Mouse (Mus musculus): ENCODE results near the gene Theg.

Theg gene

DNA sequence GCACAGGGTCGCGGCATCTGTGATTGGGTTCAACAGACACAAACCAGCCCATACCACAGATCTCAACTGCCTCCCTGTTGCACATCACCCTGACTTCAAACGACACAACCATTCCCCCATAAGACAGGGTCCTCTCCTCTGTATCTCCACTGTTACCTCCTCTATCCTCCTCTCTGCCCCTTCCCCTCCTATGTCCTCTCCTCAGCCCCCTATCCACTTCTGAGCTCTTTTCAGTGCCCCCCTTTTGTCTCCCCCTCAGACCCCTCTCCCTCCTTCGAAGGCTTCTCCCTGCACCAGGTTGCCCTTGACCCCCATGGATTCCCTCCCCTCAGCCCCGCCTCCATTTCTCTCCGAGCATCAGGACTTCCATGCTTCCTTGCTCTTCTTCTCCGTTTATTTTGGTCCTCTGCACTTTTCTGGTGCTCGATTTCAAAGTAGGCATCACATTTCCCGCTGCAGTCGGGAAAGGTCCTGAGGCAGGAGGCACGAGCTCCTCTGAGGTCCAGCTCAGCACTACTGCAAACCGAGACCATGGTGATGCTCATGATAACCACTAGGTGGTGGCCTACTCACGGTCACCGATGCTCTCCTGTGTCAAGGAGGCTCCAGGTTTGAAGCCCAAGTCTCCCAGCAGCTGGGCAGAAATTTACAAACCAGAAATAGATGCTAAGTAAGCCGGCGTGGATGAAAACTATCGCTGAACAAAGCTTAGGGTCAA lies 7.9 kb upstream of the Theg start:
- peak; percentile 54 to 74 for DNase-seq (ENCODE audit: low spot score in 2 of 2)

GRCm38 (mm10) chr10:79594111-79594510 lies 7.0 kb upstream of the Theg start:
- no peak for DNase-seq (ENCODE audit: low spot score in 2 of 2)

GRCm38 (mm10) chr10:79590702-79591101 lies 3.6 kb upstream of the Theg start:
- no peak for DNase-seq (ENCODE audit: low spot score in 2 of 2)

- DNase-seq (ENCODE audit: low spot score in 2 of 2), result no peak
Measured at GRCm38 (mm10) chr10:79587752-79588126, 608 bp upstream of the Theg start.

DNA sequence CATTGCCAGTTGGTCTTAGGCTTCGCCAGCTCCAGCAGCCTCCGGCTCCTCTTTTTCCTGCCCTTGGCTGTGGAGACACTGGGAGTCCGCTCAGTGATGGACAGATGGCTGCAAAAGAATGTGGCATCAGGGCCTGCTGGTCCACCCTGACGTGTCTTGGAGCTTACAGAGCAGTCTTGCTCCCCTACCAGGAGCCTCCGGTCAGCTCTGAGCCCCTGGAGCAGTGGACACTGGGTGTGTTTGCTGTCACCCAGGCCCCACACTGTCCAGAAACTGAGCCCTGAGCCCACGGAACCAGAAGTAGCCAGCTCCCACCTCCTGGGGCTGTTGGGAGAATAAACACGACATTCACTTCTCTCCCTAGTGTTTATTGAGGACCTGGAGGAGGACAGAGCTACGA lies 888 bp downstream of the Theg start:
- no peak for DNase-seq (ENCODE audit: low spot score in 2 of 2)

DNA sequence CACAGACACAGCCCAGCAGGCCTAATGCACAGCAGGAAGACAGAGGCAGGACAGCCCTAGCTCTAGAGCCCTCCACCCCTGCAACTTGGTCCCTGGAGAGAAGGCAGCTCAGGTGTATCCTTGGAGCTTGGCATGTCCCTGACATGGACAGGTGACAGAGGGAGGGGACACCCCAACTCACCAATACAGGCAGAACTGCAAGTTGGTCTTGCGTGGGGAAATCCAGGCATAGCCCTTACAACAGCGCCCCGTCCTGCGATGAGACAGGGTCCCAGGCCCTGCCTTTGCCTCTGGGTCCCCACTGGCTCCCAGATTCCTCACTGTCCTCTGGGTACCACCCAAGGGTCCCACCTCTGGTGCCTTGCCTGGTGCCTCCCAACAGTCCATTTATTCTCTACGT lies 1.4 kb downstream of the Theg start:
- no peak for DNase-seq (ENCODE audit: low spot score in 2 of 2)

DNA sequence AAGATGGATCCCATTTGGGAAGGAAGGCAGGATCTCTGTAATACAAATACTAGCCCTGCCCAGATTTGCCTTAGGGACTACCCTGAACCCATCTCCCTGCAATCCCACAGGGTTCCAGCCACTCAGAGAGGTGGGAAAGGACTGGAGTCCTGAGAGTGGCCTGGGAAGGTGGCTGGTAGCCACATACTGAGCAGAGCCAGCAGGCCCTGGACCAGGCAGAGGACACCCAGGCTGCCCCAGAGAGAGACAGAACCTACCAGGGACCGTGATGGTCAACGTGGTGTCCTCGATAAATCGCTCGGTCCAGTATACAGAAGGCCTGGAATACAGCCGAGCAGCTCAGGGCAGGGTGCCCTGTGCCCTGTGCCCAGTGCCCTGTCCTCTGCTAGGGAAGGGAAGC lies 2.0 kb downstream of the Theg start:
- no peak for DNase-seq (ENCODE audit: low spot score in 2 of 2)

DNA sequence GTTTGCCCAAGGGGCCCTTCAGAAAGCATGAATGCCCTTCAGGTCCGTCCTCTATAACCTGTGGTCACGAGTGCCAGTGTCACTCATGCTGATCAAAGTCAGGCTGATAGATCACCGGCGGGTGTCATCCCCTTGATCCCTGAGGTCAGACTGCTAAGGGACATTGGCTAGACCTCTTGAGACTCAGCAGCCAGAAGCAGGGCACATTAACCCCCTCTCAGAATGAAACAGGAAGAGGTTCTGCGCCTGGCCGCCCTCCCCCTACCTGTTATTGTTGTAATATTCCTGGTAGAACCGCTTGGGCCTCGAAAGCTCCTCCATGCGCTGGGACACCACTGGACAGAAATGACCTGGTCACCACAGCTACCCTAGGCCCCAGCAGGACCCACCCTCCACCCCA lies 2.7 kb downstream of the Theg start:
- DNase-seq (ENCODE audit: low spot score in 2 of 2), result no peak

DNA sequence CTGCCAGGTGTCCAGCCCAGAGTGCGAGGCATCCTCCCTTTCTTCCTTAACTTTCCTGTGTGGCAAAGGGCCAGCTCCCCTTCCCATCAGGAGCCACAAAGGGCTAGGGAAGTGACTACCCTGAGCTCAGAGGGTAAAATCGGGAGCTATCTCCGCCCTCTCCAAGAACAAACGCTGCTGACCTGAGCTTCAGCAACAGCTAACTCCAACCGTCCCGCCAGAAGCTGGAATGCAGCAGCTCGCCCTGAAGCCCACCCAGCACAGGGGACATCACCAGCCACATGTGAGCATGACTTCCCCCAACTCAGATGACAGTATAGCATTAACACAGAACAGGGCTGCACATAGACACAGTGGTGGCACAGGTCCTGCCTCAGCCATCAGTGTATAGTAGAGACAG lies 3.1 kb downstream of the Theg start:
- DNase-seq (ENCODE audit: low spot score in 2 of 2), result no peak

GRCm38 (mm10) chr10:79581501-79581900 lies 5.6 kb downstream of the Theg start:
- DNase-seq (ENCODE audit: low spot score in 2 of 2), result no peak

GRCm38 (mm10) chr10:79580811-79581210 lies 6.3 kb downstream of the Theg start:
- DNase-seq (ENCODE audit: low spot score in 2 of 2), result no peak

GRCm38 (mm10) chr10:79580356-79580755 lies 6.8 kb downstream of the Theg start:
- no peak for DNase-seq (ENCODE audit: low spot score in 2 of 2)

- DNase-seq (ENCODE audit: low spot score in 2 of 2), result no peak
Measured at GRCm38 (mm10) chr10:79579781-79580180, 7.3 kb downstream of the Theg start.

DNA sequence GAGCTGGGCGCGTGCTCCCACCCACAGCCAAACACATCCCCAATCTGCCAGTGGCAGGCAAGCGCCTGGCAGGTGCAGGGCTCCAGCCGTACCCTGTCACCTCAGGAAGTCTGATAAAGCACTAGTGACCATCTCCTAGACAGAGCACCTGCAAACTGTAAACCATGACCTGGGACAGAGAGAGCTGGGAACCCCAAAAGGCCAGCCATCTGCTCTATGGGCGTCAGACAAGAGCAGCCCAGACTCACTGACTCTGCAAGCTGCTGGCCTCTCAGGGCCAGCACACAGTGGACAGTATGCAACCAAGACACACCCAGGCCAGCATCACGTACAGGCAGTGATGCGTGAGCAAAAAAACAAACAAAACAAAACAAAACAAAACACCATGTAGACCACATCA lies 8.2 kb downstream of the Theg start:
- no peak for DNase-seq (ENCODE audit: low spot score in 2 of 2)

GRCm38 (mm10) chr10:79578276-79578675 lies 8.9 kb downstream of the Theg start:
- no peak for DNase-seq (ENCODE audit: low spot score in 2 of 2)

GRCm38 (mm10) chr10:79577376-79577775 lies 9.8 kb downstream of the Theg start:
- no peak for DNase-seq (ENCODE audit: low spot score in 2 of 2)

GRCm38 (mm10) chr10:79575754-79576153 lies 11.4 kb downstream of the Theg start:
- no peak for DNase-seq (ENCODE audit: low spot score in 2 of 2)

DNA sequence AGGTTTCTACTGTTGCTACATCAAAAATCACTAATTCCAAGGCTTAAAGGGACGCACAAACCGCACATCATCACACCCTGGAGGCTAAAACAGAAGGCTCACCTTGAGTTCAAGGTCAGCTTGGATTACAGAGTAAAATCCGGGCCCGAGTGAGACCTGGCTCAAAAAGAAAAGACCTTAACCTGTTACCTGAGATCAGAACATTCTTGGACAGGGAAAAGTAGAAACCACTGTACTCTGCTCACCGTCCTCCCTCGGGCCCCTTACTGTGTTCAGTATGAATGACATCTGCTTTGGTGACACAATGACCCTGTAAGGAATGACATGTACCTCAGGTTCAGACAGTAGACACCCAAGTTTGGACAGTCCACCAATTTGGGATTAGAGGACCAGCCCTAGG lies 12.3 kb downstream of the Theg start:
- DNase-seq (ENCODE audit: low spot score in 2 of 2), result no peak

- DNase-seq (ENCODE audit: low spot score in 2 of 2), result no peak
Measured at GRCm38 (mm10) chr10:79574350-79574749, 12.8 kb downstream of the Theg start.

- DNase-seq (ENCODE audit: low spot score in 2 of 2), result no peak
Measured at GRCm38 (mm10) chr10:79573611-79574010, 13.5 kb downstream of the Theg start.

DNA sequence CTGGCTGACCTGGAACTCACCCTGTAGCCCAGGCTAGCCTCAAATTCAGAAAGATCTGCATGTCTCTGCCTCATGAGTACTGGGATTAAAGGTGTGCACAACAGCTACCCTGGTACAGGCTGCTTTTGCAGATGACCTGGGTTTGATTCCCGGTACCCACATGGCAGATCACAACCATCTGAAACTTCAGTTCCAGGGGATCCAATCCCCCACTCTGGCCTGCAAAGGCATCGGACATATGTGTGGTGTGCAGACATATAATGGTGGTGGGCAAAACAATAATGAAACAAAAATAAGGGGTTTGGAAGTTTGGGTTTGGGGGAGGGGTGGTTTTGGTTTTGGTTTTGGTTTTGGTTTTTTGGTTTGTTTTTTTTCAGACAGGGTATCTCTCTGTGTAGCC lies 15.8 kb downstream of the Theg start:
- no peak for DNase-seq (ENCODE audit: low spot score in 2 of 2)

DNA sequence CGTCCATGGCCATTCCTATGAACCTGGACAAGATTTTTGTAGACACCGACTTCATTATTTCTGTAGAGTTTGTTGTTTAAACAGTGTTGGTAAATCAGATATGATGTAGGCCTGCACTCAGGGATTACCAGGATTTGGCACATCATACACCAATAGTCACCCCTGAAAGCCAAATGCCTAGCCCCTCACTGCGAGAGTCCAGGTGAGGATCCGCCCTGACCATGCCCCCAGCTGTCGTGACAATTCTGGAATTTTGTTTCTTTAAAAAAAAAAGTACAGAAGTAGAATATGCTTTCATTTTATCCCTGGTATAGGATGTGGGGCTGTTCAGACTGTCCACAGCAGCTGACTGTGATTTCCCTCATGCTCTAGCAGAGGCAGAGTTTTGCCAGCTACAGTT lies 17.2 kb downstream of the Theg start:
- DNase-seq (ENCODE audit: low spot score in 2 of 2), result no peak

GRCm38 (mm10) chr10:79559716-79560115 lies 27.4 kb downstream of the Theg start:
- no peak for DNase-seq (ENCODE audit: low spot score in 2 of 2)

DNA sequence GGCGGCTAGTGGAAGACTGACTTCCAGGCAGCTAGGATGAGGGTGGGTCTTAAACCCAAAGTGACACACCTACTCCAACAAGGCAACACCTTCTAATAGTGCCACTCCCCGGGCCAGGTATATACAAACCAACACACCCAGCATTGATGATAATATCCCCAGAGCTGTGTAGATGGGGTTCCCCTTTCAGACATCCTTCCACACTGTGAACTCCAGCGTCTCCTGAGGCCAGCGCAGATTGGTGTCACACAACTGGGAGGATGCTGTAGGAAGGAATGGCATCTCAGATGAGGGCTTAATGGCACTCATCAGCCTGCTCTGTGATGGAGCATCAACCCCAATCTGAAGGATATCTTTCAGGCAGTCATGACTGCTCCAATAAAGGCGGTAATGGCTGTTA lies 29.6 kb downstream of the Theg start:
- DNase-seq (ENCODE audit: low spot score in 2 of 2), result no peak

Data from left cerebral cortex, adult 9 months (tissue).